Mouse (Mus musculus): ENCODE results near the gene Atp7a.
A peak's percentile ranks its signal among the peaks of the same experiment; 100 is the strongest.

The Atp7a gene

DNA sequence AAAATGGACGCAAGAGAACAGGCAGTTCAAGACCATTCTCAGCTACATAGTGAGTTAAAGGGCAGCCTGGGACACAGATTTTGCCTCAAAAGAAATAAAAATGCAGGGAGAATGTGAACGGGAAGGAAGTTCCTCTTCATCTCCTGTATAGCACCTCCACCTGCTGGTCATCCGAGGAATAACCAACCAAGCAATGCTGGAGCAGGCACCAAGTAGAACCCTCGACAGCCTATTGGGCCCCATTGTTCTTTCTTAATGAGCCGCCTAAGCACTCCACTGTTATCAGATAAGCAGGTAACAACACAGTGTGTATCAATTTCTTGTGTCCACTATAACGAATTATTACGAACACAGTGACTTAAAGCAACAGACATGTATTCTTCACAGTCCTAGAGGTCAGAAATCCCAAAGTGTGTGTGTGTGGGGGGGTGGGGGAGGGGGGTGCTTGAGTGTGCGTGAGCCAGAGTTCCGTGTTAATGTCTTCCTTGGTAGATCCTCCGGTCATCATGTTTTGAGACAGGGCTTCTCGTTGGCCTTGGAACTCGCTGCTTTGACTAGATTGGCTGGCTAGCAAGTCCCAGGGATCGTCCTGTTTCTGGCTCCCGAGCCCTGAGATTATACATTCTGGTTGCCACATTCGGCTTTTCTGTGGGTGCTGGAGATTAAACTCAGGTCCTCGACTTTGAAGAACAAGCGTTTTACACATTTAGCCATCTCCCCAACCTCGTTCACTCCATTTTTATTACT lies 144.2 kb downstream of the Atp7a start:
- peak; percentile 50 for DNase-seq (ENCODE audit: low spot score)

DNA sequence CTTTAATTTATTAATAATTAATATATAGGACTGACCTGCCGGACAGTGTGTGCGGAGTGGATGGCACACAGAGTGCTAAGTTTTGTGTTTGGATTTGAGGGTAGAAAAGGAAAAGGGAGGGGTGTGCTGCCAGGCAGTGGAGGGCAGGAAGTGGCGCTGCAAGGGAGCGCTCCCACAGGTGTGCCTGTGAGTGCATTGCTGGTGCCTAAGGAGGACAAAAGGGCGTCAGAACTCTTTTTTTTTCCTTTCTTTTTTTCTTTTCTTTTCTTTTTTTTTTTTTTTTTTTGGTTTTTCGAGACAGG lies 144.7 kb downstream of the Atp7a start:
- DNase-seq (ENCODE audit: low spot score) = no peak
